Mouse (Mus musculus): ENCODE data around the gene Thap4. TPM values are rescaled to one million over a fixed set of nuclear protein-coding genes. Genes with fewer than 3 reads are reported as not detected.

Gene Thap4
- total and polyA plus RNA-seq, 2 experiments from 2014 or later = 57.1 to 63.3 TPM

GRCm38 (mm10) chr1:93795886-93796285 is 41.2 kb upstream of the Thap4 start:
- Histone ChIP-seq H3K4me1 (ENCODE audit: insufficient read depth, low read length) (no peaks in the 10 kb centered on the region), H3K4me3 (ENCODE audit: low read depth, low read length) (no peak overlapping the region), H3K36me3 (ENCODE audit: insufficient read depth, low read length) (peaks cover 31% of the 10 kb centered on the region), H3K27ac (ENCODE audit: low read depth, low read length) (no peak overlapping the region), H3K4me2 (ENCODE audit: low read depth, low read length, poor library complexity, severe bottlenecking) (no peak overlapping the region), H3K9me3 (ENCODE audit: low read length) (no peaks in the 10 kb centered on the region), H3K27me3 (ENCODE audit: insufficient read depth, low read length) (no peaks in the 10 kb centered on the region), H3K9ac (replicated peaks; ENCODE audit: low read length, poor library complexity, severe bottlenecking) (no peak overlapping the region)
- DNase-seq (ENCODE audit: low spot score) (no peak), ATAC-seq (ENCODE audit: low FRiP score) (no peak)
- WGBS = 73% methylated on average over 8 of the region's 8 CpGs
- no peak for TF ChIP-seq CTCF (IDR thresholded peaks at IDR 0.05)

- ATAC-seq (ENCODE audit: low FRiP score) = no peak
- no peaks in the 10 kb centered on the region for H3K4me1 ChIP-seq (ENCODE audit: insufficient read depth, low read length)
- 95% methylated on average over 8 of the region's 8 CpGs for WGBS
- TF ChIP-seq CTCF (IDR thresholded peaks at IDR 0.05) = no peak
- no peaks in the 10 kb centered on the region for H3K9me3 ChIP-seq (ENCODE audit: low read length)
- no peak overlapping the region for H3K9ac ChIP-seq (replicated peaks; ENCODE audit: low read length, poor library complexity, severe bottlenecking)
- no peak for DNase-seq (ENCODE audit: low spot score)
- H3K36me3 ChIP-seq (ENCODE audit: insufficient read depth, low read length) = peaks cover 37% of the 10 kb centered on the region
- no peak overlapping the region for H3K4me3 ChIP-seq (ENCODE audit: low read depth, low read length)
- no peak overlapping the region for H3K4me2 ChIP-seq (ENCODE audit: low read depth, low read length, poor library complexity, severe bottlenecking)
- H3K27ac ChIP-seq (ENCODE audit: low read depth, low read length) = no peak overlapping the region
- H3K27me3 ChIP-seq (ENCODE audit: insufficient read depth, low read length) = no peaks in the 10 kb centered on the region
Observed at GRCm38 (mm10) chr1:93794526-93794925, 39.9 kb upstream of the Thap4 start.

- H3K36me3 ChIP-seq (ENCODE audit: insufficient read depth, low read length) = peaks cover 66% of the 10 kb centered on the region
Observed at GRCm38 (mm10) chr1:93786912-93787311, 32.2 kb upstream of the Thap4 start.

GRCm38 (mm10) chr1:93776686-93777085 is 22.0 kb upstream of the Thap4 start:
- Histone ChIP-seq H3K27ac (ENCODE audit: low read depth, low read length) (no peak overlapping the region), H3K9me3 (ENCODE audit: low read length) (no peaks in the 10 kb centered on the region), H3K4me2 (ENCODE audit: low read depth, low read length, poor library complexity, severe bottlenecking) (no peak overlapping the region), H3K9ac (replicated peaks; ENCODE audit: low read length, poor library complexity, severe bottlenecking) (no peak overlapping the region), H3K4me3 (ENCODE audit: low read depth, low read length) (no peak overlapping the region), H3K4me1 (ENCODE audit: insufficient read depth, low read length) (no peaks in the 10 kb centered on the region), H3K27me3 (ENCODE audit: insufficient read depth, low read length) (no peaks in the 10 kb centered on the region), H3K36me3 (ENCODE audit: insufficient read depth, low read length) (peaks cover 60% of the 10 kb centered on the region)
- TF ChIP-seq CTCF (IDR thresholded peaks at IDR 0.05) = no peak
- DNase-seq (ENCODE audit: low spot score) (no peak), ATAC-seq (ENCODE audit: low FRiP score) (no peak)
- 82% methylated on average over 5 of the region's 5 CpGs for WGBS

More at GRCm38 (mm10) chr1:93786912-93787311, 32.2 kb upstream of the Thap4 start:
- H3K4me1 ChIP-seq (ENCODE audit: insufficient read depth, low read length) = no peaks in the 10 kb centered on the region
- ATAC-seq (ENCODE audit: low FRiP score) (no peak), DNase-seq (ENCODE audit: low spot score) (no peak)
- H3K4me3 ChIP-seq (ENCODE audit: low read depth, low read length) = no peak overlapping the region
- no peak overlapping the region for H3K9ac ChIP-seq (replicated peaks; ENCODE audit: low read length, poor library complexity, severe bottlenecking)
- H3K4me2 ChIP-seq (ENCODE audit: low read depth, low read length, poor library complexity, severe bottlenecking) = no peak overlapping the region
- H3K27ac ChIP-seq (ENCODE audit: low read depth, low read length) = no peak overlapping the region
- 95% methylated on average over 2 of the region's 2 CpGs for WGBS
- no peaks in the 10 kb centered on the region for H3K9me3 ChIP-seq (ENCODE audit: low read length)
- no peaks in the 10 kb centered on the region for H3K27me3 ChIP-seq (ENCODE audit: insufficient read depth, low read length)
- TF ChIP-seq CTCF (IDR thresholded peaks at IDR 0.05) = no peak

- H3K4me3 ChIP-seq (ENCODE audit: low read depth, low read length) = no peak overlapping the region
- no peak overlapping the region for H3K9ac ChIP-seq (replicated peaks; ENCODE audit: low read length, poor library complexity, severe bottlenecking)
- TF ChIP-seq CTCF (IDR thresholded peaks at IDR 0.05) = no peak
- no peaks in the 10 kb centered on the region for H3K9me3 ChIP-seq (ENCODE audit: low read length)
- H3K4me1 ChIP-seq (ENCODE audit: insufficient read depth, low read length) = no peaks in the 10 kb centered on the region
- no peak for DNase-seq (ENCODE audit: low spot score)
- H3K36me3 ChIP-seq (ENCODE audit: insufficient read depth, low read length) = peaks cover 15% of the 10 kb centered on the region
- no peaks in the 10 kb centered on the region for H3K27me3 ChIP-seq (ENCODE audit: insufficient read depth, low read length)
- no peak overlapping the region for H3K4me2 ChIP-seq (ENCODE audit: low read depth, low read length, poor library complexity, severe bottlenecking)
- 98% methylated on average over 3 of the region's 3 CpGs for WGBS
- H3K27ac ChIP-seq (ENCODE audit: low read depth, low read length) = no peak overlapping the region
- no peak for ATAC-seq (ENCODE audit: low FRiP score)
Observed at GRCm38 (mm10) chr1:93769901-93770300, 15.2 kb upstream of the Thap4 start.

GRCm38 (mm10) chr1:93767600-93767999 is 12.9 kb upstream of the Thap4 start:
- no peak overlapping the region for H3K9ac ChIP-seq (replicated peaks; ENCODE audit: low read length, poor library complexity, severe bottlenecking)
- no peaks in the 10 kb centered on the region for H3K4me1 ChIP-seq (ENCODE audit: insufficient read depth, low read length)
- WGBS = 95% methylated on average over 6 of the region's 6 CpGs
- ATAC-seq (ENCODE audit: low FRiP score) = no peak
- DNase-seq (ENCODE audit: low spot score) = no peak
- no peak overlapping the region for H3K4me2 ChIP-seq (ENCODE audit: low read depth, low read length, poor library complexity, severe bottlenecking)
- no peaks in the 10 kb centered on the region for H3K27me3 ChIP-seq (ENCODE audit: insufficient read depth, low read length)
- no peak overlapping the region for H3K27ac ChIP-seq (ENCODE audit: low read depth, low read length)
- peaks cover 3% of the 10 kb centered on the region; the same call in 1 of the 2 replicates for H3K36me3 ChIP-seq (ENCODE audit: insufficient read depth, low read length)
- no peak for TF ChIP-seq CTCF (IDR thresholded peaks at IDR 0.05)
- H3K9me3 ChIP-seq (ENCODE audit: low read length) = no peaks in the 10 kb centered on the region
- H3K4me3 ChIP-seq (ENCODE audit: low read depth, low read length) = no peak overlapping the region
